Mouse (Mus musculus) ES-E14 (cell line): ENCODE measurements around the gene Kif2c. TPM values are rescaled to one million over a fixed set of nuclear protein-coding genes. Genes with fewer than 3 reads are reported as not detected.
A peak's percentile ranks its signal among the peaks of the same experiment; 100 is the strongest.

ENCODE experiments used
- DNase-seq: peaks from one replicate; pipeline ENCODE4 v3.0.0-alpha.2; 2013; ENCODE audit warnings: low read depth, low spot score
- H3K27ac ChIP-seq: 2 replicates; pipeline ENCODE4 v1.5.1; 2012; ENCODE audit warnings: low read depth, mild to moderate bottlenecking, low read length, moderate library complexity, mixed read lengths; ENCODE audit not compliant: poor library complexity, insufficient read depth, severe bottlenecking
- H3K36me3 ChIP-seq: 2 replicates; pipeline ENCODE4 v1.6.1; 2012; ENCODE audit warnings: mild to moderate bottlenecking, low read length, moderate library complexity, mixed read lengths; ENCODE audit not compliant: control insufficient read depth, poor library complexity, insufficient read depth, severe bottlenecking
- H3K4me1 ChIP-seq, 2 experiments: fragments of 150-350 bp in 1 of 2; sonication (generic) in 1 of 2; 2 replicates each; pipeline ENCODE4 v1.6.1; 2012; ENCODE audit warnings: low read length in 2 of 2, mild to moderate bottlenecking in 1 of 2, mixed read lengths in 1 of 2; ENCODE audit not compliant: control insufficient read depth in 2 of 2, insufficient read depth in 2 of 2, poor library complexity in 1 of 2
- H3K4me3 ChIP-seq, 2 experiments: fragments of 150-350 bp in 1 of 2; sonication (generic) in 1 of 2; 2 replicates each; pipeline ENCODE4 v1.5.1; 2012; ENCODE audit warnings: low read length in 2 of 2, low read depth in 1 of 2, mild to moderate bottlenecking in 1 of 2, mixed read lengths in 1 of 2; ENCODE audit not compliant: insufficient read depth in 1 of 2, poor library complexity in 1 of 2, severe bottlenecking in 1 of 2
- H3K9ac ChIP-seq: 2 replicates; pipeline ENCODE4 v1.6.1; 2012; ENCODE audit warnings: low read depth, mild to moderate bottlenecking, low read length, mixed read lengths; ENCODE audit not compliant: poor library complexity, insufficient read depth, severe bottlenecking
- H3K9me3 ChIP-seq: fragments of 150-350 bp; sonication (generic); 2 replicates; pipeline ENCODE4 v1.6.1; 2012; ENCODE audit warnings: low read depth, mild to moderate bottlenecking, low read length; ENCODE audit not compliant: control insufficient read depth, insufficient read depth
- CHD2 ChIP-seq: IDR thresholded peaks from 2 replicates; pipeline ENCODE4 v1.6.1; 2014; ENCODE audit warnings: mild to moderate bottlenecking, low read depth, low read length, inconsistent platforms
- HCFC1 ChIP-seq: IDR thresholded peaks from 2 replicates; pipeline ENCODE4 v1.6.1; 2012; ENCODE audit warnings: low read length, inconsistent platforms, borderline replicate concordance; ENCODE audit not compliant: insufficient read depth
- MAFK ChIP-seq: IDR thresholded peaks from 2 replicates; pipeline ENCODE4 v1.6.1; 2014; ENCODE audit warnings: mild to moderate bottlenecking, low read depth, low read length, inconsistent platforms; ENCODE audit not compliant: insufficient read depth
- ZC3H11A ChIP-seq: IDR thresholded peaks from 2 replicates; pipeline ENCODE4 v1.6.1; 2012; ENCODE audit warnings: low read depth, mild to moderate bottlenecking, inconsistent platforms, low read length, borderline replicate concordance
- ZNF384 ChIP-seq: IDR thresholded peaks from 2 replicates; pipeline ENCODE4 v1.6.1; 2012; ENCODE audit warnings: low read depth, low read length, inconsistent platforms
- in situ Hi-C, 2 experiments: fragments of 600-800 bp; cut with MboI; formaldehyde crosslinking; loops; one replicate each; pipeline ENCODE4 v1.15.1; 2025; ENCODE audit warnings: low sequenced_read_pairs in 2 of 2, inconsistent platforms in 1 of 2; ENCODE audit not compliant: unreplicated experiment in 2 of 2
- total RNA-seq: library from RNA; depleted of rRNA; stranded (reverse); fragments of 300-350 nt; gene quantifications from 2 replicates; pipeline ENCODE4 v1.2.3, GENCODE M21; 2012

The Kif2c gene
- total RNA-seq, 1 experiment = 73.1 TPM

DNA sequence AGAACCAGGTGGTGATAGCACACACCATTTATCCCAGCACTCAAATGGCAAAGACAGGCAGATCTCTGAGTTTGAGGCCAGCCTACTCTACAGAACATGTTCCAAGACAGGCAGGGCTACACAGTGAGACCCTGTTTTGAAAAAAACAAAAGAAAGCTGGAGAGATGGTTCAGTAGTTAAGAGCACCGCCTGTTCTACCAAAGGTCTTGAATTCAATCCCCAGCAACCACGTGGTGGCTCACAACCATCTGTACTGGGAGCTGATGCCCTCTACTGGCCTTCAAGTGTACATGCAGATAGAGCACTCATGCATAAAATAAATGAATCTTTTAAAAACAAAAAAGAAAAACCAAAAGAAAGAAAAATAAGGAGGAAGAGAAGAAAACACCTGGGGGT, 43.2 kb downstream of the Kif2c start:
- Histone ChIP-seq H3K27ac (peak overlapping the region; percentile 95; the same call in 1 of the 2 replicates), H3K4me3 (no peak overlapping the region), H3K4me1 (peaks cover 5 to 28% of the 10 kb centered on the region in 2 experiments; a peak in 3 of 4 replicates), H3K36me3 (no peaks in the 10 kb centered on the region), H3K9ac (peak overlapping the region; percentile 36; the same call in 1 of the 2 replicates), H3K9me3 (no peaks in the 10 kb centered on the region)
- no peak for TF ChIP-seq CHD2
- 0 out of 2 replicates have a peak, but pooled peaks have one; percentile 26 for TF ChIP-seq ZNF384
- TF ChIP-seq ZC3H11A = 0 out of 2 replicates have a peak, but pooled peaks have one; percentile 1
- TF ChIP-seq MAFK = no peak
- DNase-seq = no peak
- in situ Hi-C loops = loop anchor here in 1 of 2 experiments (25.0 kb wide), 1 partner anchor 327 kb away; the partner anchor contains the start of genes Hpdl, Mutyh and Toe1

DNA sequence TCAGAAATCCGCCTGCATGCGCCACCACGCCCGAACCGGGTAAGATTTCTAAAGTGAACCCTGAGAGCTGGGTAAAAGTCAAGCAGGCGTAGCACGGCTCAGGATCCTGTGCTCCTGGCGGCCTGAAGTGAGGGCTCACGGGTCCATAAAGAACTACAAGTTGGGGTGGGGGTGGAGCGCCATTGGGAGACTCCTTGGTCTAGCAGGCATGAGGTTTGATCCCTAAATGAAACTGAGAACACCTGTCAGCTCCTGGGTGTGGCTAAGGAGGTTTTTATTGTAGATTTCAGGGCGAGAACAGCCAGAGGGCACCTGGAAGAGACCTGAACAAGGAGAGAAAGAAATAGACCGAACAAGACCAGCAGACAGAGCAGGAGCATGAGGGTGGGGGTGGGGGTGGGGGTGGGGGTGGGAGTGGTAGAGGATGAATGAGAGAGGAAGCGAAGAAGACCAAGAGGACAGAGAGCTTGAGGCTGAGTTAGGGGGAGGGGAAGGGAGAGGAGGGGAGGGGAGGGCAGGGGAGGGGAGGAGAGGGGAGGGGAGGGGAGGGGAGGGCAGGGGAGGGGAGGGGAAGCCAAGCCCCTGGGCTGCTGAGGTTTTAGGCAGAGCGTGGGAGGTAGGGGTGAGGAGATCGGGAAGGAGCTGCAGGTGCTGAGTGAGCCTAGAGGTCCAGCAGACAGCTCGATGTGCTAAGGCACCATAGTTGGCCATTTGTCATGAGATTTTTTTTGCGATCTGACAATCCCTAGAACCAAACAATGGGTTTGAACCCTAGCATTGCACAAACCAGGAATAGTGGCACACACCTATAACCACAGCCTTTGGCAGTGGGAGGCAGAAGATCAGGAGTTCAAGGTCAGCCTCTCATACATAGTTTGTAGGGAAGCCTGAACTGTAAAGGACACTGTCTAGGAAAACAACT, 43.9 kb downstream of the Kif2c start:
- Histone ChIP-seq H3K27ac (peak overlapping the region; percentile 95), H3K9me3 (no peaks in the 10 kb centered on the region), H3K36me3 (no peaks in the 10 kb centered on the region), H3K9ac (peak overlapping the region; percentile 36; the same call in 1 of the 2 replicates), H3K4me3 (no peak overlapping the region), H3K4me1 (peaks cover 5 to 28% of the 10 kb centered on the region in 2 experiments; a peak in 3 of 4 replicates)
- no peak for TF ChIP-seq ZNF384
- no peak for TF ChIP-seq MAFK
- TF ChIP-seq ZC3H11A = no peak
- no peak; the same call in 1 of the 2 replicates for TF ChIP-seq CHD2
- peak; percentile 68 for DNase-seq
- in situ Hi-C loops = loop anchor here in 1 of 2 experiments (25.0 kb wide), 1 partner anchor 326 kb away; the partner anchor contains the start of genes Hpdl, Mutyh and Toe1

DNA sequence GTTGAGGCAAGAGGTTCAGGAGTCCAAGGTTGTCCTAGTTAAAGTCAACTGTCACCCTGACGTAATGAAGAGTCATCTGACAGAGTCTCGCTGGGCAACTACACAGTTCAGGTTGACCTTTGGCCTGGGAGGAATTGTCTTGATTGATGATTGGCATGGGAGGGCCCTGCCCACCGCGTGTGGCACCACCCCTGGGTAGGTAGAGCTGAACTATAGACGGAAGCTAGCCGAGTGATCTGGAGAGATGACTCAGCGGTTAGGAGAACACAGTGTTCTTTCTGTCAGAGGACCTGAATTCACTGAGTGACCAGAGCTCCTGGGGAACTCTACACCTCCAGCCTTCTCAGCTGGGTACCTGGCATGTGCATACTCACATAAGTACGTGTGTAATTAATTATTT, 46.4 kb downstream of the Kif2c start:
- TF ChIP-seq ZC3H11A = no peak
- peak; percentile 88 for TF ChIP-seq MAFK
- Histone ChIP-seq H3K36me3 (peaks cover 7% of the 10 kb centered on the region), H3K4me1 (peaks cover 5 to 35% of the 10 kb centered on the region in 2 experiments; a peak in 3 of 4 replicates), H3K4me3 (peak overlapping the region; percentile 10 to 30; a peak in 3 of 4 replicates), H3K9ac (peak overlapping the region; percentile 75), H3K27ac (peak overlapping the region; percentile 82), H3K9me3 (no peaks in the 10 kb centered on the region)
- no peak for DNase-seq
- in situ Hi-C loops = loop anchor here in 1 of 2 experiments (25.0 kb wide), 1 partner anchor 324 kb away; the partner anchor contains the start of genes Hpdl, Mutyh and Toe1

DNA sequence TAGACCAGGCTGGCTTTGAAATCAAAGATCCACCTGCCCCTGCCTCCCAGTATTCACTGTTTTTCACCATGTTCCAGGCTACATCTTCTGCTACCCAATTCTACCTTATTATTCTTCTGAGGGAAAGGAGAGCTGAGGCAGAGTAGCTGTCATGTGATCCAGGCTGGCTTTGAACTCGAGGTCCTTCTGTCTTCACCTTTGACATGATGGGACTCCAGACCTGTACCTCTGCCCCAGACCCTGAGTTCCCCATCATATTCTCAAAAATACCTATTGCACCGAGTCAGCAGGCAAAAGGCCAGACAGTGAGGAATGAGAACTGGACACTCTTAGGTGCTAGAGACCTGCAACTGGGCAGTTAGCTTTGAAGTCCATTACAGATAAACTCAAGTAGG, 47.8 kb downstream of the Kif2c start:
- Histone ChIP-seq H3K4me1 (peaks cover 6 to 46% of the 10 kb centered on the region in 2 experiments; a peak in 3 of 4 replicates), H3K36me3 (peaks cover 20% of the 10 kb centered on the region), H3K4me3 (no peak overlapping the region), H3K27ac (no peak overlapping the region), H3K9me3 (no peaks in the 10 kb centered on the region), H3K9ac (no peak overlapping the region)
- in situ Hi-C loops = loop anchor here in 1 of 2 experiments (25.0 kb wide), 1 partner anchor 322 kb away; the partner anchor contains the start of genes Hpdl, Mutyh and Toe1
- TF ChIP-seq HCFC1 (no peak), MAFK (no peak), CHD2 (no peak), ZC3H11A (no peak), ZNF384 (no peak)
- DNase-seq = no peak
